Mouse (Mus musculus): ENCODE data around the gene Csnk2a1. TPM values are rescaled to one million over a fixed set of nuclear protein-coding genes. Genes with fewer than 3 reads are reported as not detected.

The Csnk2a1 gene
- polyA plus RNA-seq, 1 experiment, result 47.5 TPM

DNA sequence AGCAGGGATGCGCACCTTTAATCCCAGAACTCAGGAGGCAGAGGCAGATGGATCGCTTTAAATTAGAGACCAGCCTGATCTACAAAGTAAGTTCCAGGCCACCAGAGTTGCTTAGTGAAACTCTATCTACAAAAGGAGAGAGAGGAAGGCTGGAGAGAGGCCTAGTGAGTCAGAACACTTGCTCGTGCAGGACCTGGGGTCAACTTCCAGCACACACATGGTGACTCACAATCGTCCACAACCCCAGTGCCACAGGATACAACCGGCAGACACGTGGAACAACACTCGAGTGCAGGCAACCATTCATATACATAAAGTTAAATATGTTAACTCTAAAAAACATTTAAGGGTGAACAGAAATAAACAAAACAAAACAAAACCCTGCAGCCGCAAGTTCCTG is 100.0 kb downstream of the Csnk2a1 start:
- TF ChIP-seq E2F4 (IDR thresholded peaks at IDR 0.05; ENCODE audit: insufficient read depth), result no peak
- TF ChIP-seq MYOG (IDR thresholded peaks at IDR 0.05; ENCODE audit: control insufficient read depth in 1 of 3, insufficient read depth in 1 of 3, insufficient read length in 2 of 3, low read depth in 2 of 3), result peak in 1 of 3 experiments; percentile 65
- peak in 1 of 3 experiments; percentile 31 for TF ChIP-seq MYOD1 (IDR thresholded peaks at IDR 0.05; ENCODE audit: control insufficient read depth in 1 of 3, insufficient read length in 2 of 3, low read depth in 2 of 3)
- TF ChIP-seq TCF12 (IDR thresholded peaks at IDR 0.05; ENCODE audit: insufficient read depth, poor library complexity, severe bottlenecking), result no peak
- H3ac ChIP-seq (ENCODE audit: control insufficient read depth, insufficient read length), result no peak overlapping the region
- H3K79me2 ChIP-seq (ENCODE audit: control insufficient read depth, insufficient read depth), result peaks cover 9% of the 10 kb centered on the region
- no peaks in the 10 kb centered on the region for H3K27me3 ChIP-seq (ENCODE audit: control insufficient read depth, insufficient read depth, insufficient read length)
- peaks cover 4% of the 10 kb centered on the region for H3K36me3 ChIP-seq (ENCODE audit: control insufficient read depth, insufficient read depth)
- peak overlapping the region; percentile 36 for H3K4me2 ChIP-seq (ENCODE audit: low read depth)
- H3K4me3 ChIP-seq, result no peak overlapping the region

DNA sequence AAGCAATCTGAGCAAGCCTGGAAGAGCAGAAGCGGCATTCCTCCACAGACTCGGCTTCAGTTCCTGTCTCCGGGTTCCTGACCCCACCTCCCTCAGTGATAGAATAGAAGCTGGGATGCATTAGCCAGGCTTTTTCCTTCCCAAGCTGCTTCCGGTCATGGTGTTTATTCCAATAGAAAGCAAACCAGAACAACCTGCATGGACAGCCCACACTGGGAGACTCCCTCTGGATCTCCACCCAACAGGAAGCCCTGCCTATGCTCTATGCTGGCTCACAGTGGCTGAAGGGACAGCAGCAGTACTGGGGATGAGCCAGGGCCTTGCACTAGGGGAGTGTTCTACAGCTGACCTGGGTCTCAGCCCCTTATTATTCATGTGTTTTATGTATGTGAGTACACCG is 101.3 kb downstream of the Csnk2a1 start:
- H3K4me3 ChIP-seq, result no peak overlapping the region
- H3ac ChIP-seq (ENCODE audit: control insufficient read depth, insufficient read length), result no peak overlapping the region
- H3K4me2 ChIP-seq (ENCODE audit: low read depth), result no peak overlapping the region
- peaks cover 4% of the 10 kb centered on the region for H3K36me3 ChIP-seq (ENCODE audit: control insufficient read depth, insufficient read depth)
- H3K79me2 ChIP-seq (ENCODE audit: control insufficient read depth, insufficient read depth), result peaks cover 13% of the 10 kb centered on the region
- TF ChIP-seq MYOD1 (IDR thresholded peaks at IDR 0.05; ENCODE audit: control insufficient read depth in 1 of 3, insufficient read length in 2 of 3, low read depth in 2 of 3) (no peak), POLR2AphosphoS2 (IDR thresholded peaks at IDR 0.05; ENCODE audit: insufficient read length, low read depth) (no peak), SRF (IDR thresholded peaks at IDR 0.05; ENCODE audit: control insufficient read depth, insufficient read length, low read depth) (no peak), CEBPB (IDR thresholded peaks at IDR 0.05; ENCODE audit: insufficient read depth, poor library complexity, severe bottlenecking) (no peak), E2F4 (IDR thresholded peaks at IDR 0.05; ENCODE audit: insufficient read depth) (no peak), MYOG (IDR thresholded peaks at IDR 0.05; ENCODE audit: control insufficient read depth in 1 of 3, insufficient read depth in 1 of 3, insufficient read length in 2 of 3, low read depth in 2 of 3) (no peak), TCF3 (IDR thresholded peaks at IDR 0.05; ENCODE audit: insufficient read length, low read depth) (no peak), USF1 (IDR thresholded peaks at IDR 0.05; ENCODE audit: low read depth) (no peak), POLR2A (IDR thresholded peaks at IDR 0.05; ENCODE audit: insufficient read length, low read depth) (no peak), MAX (IDR thresholded peaks at IDR 0.05; ENCODE audit: low read depth) (no peak), REST (IDR thresholded peaks at IDR 0.05; ENCODE audit: insufficient read depth, insufficient read length) (no peak), TCF12 (IDR thresholded peaks at IDR 0.05; ENCODE audit: insufficient read depth, poor library complexity, severe bottlenecking) (no peak)
- H3K27me3 ChIP-seq (ENCODE audit: control insufficient read depth, insufficient read depth, insufficient read length), result no peaks in the 10 kb centered on the region

GRCm38 (mm10) chr2:152330858-152331423 is 104.3 kb downstream of the Csnk2a1 start:
- H3K4me2 ChIP-seq (ENCODE audit: low read depth), result peak overlapping the region; percentile 97
- peak overlapping the region; percentile 94 for H3ac ChIP-seq (ENCODE audit: control insufficient read depth, insufficient read length)
- peak overlapping the region; percentile 87 for H3K4me3 ChIP-seq
- H3K79me2 ChIP-seq (ENCODE audit: control insufficient read depth, insufficient read depth), result peaks cover 13% of the 10 kb centered on the region
- no peaks in the 10 kb centered on the region for H3K36me3 ChIP-seq (ENCODE audit: control insufficient read depth, insufficient read depth)
- H3K27me3 ChIP-seq (ENCODE audit: control insufficient read depth, insufficient read depth, insufficient read length), result no peaks in the 10 kb centered on the region
- TF ChIP-seq MYOG (IDR thresholded peaks at IDR 0.05; ENCODE audit: control insufficient read depth in 1 of 3, insufficient read depth in 1 of 3, insufficient read length in 2 of 3, low read depth in 2 of 3), result no peak
- TF ChIP-seq CEBPB (IDR thresholded peaks at IDR 0.05; ENCODE audit: insufficient read depth, poor library complexity, severe bottlenecking), result no peak
- TF ChIP-seq POLR2AphosphoS2 (IDR thresholded peaks at IDR 0.05; ENCODE audit: insufficient read length, low read depth), result no peak
- TF ChIP-seq TCF3 (IDR thresholded peaks at IDR 0.05; ENCODE audit: insufficient read length, low read depth), result no peak
- no peak for TF ChIP-seq MYOD1 (IDR thresholded peaks at IDR 0.05; ENCODE audit: control insufficient read depth in 1 of 3, insufficient read length in 2 of 3, low read depth in 2 of 3)
- TF ChIP-seq E2F4 (IDR thresholded peaks at IDR 0.05; ENCODE audit: insufficient read depth), result no peak
- no peak for TF ChIP-seq REST (IDR thresholded peaks at IDR 0.05; ENCODE audit: insufficient read depth, insufficient read length)
- TF ChIP-seq MAX (IDR thresholded peaks at IDR 0.05; ENCODE audit: low read depth), result no peak
- TF ChIP-seq POLR2A (IDR thresholded peaks at IDR 0.05; ENCODE audit: insufficient read length, low read depth), result no peak
- TF ChIP-seq TCF12 (IDR thresholded peaks at IDR 0.05; ENCODE audit: insufficient read depth, poor library complexity, severe bottlenecking), result no peak
- no peak for TF ChIP-seq USF1 (IDR thresholded peaks at IDR 0.05; ENCODE audit: low read depth)
- no peak for TF ChIP-seq SRF (IDR thresholded peaks at IDR 0.05; ENCODE audit: control insufficient read depth, insufficient read length, low read depth)

Other genes starting within 250 kb of the Csnk2a1 start
- gene Fam110a, start 246.6 kb upstream of the Csnk2a1 start, polyA plus RNA-seq (2012; fragmentation: generic; extraction: Trizol), result 21.0 TPM
- gene Slc52a3, start 230.3 kb upstream of the Csnk2a1 start, polyA plus RNA-seq (2012; fragmentation: generic; extraction: Trizol), result 0.02 TPM
- not detected for gene Scrt2, start 145.3 kb upstream of the Csnk2a1 start, polyA plus RNA-seq (2012; fragmentation: generic; extraction: Trizol)
- 21.7 TPM for gene Srxn1, start 121.3 kb upstream of the Csnk2a1 start, polyA plus RNA-seq (2012; fragmentation: generic; extraction: Trizol)
- gene Tcf15, start 83.3 kb upstream of the Csnk2a1 start, polyA plus RNA-seq (2012; fragmentation: generic; extraction: Trizol), result not detected
- gene Tbc1d20, start 67.0 kb downstream of the Csnk2a1 start, polyA plus RNA-seq (2012; fragmentation: generic; extraction: Trizol), result 51.8 TPM
- gene Rbck1, start 105.8 kb downstream of the Csnk2a1 start, polyA plus RNA-seq (2012; fragmentation: generic; extraction: Trizol), result 73.3 TPM
- 410 TPM for gene Trib3, start 117.2 kb downstream of the Csnk2a1 start, polyA plus RNA-seq (2012; fragmentation: generic; extraction: Trizol)
- gene Nrsn2, start 149.8 kb downstream of the Csnk2a1 start, polyA plus RNA-seq (2012; fragmentation: generic; extraction: Trizol), result not detected
- 7.8 TPM for gene Sox12, start 171.2 kb downstream of the Csnk2a1 start, polyA plus RNA-seq (2012; fragmentation: generic; extraction: Trizol)
- gene Zcchc3, start 188.2 kb downstream of the Csnk2a1 start, polyA plus RNA-seq (2012; fragmentation: generic; extraction: Trizol), result not detected
- gene 6820408C15Rik, start 188.7 kb downstream of the Csnk2a1 start, polyA plus RNA-seq (2012; fragmentation: generic; extraction: Trizol), result not detected
- not detected for gene Defb23, start 237.8 kb downstream of the Csnk2a1 start, polyA plus RNA-seq (2012; fragmentation: generic; extraction: Trizol)